Mouse (Mus musculus) myocyte (in vitro differentiated cells): ENCODE data around the gene Chst5.

Source experiments
- MAX ChIP-seq: IDR thresholded peaks from one replicate; pipeline ENCODE4 v1.6.1; 2011; ENCODE audit warnings: low read depth, mild to moderate bottlenecking, control low read depth
- MYOD1 ChIP-seq, 3 experiments: IDR thresholded peaks; one replicate each; pipeline ENCODE4 v1.6.1; 2011; ENCODE audit warnings: control low read depth in 2 of 3, low read depth in 2 of 3, mild to moderate bottlenecking in 2 of 3, moderate library complexity in 1 of 3; ENCODE audit not compliant: insufficient read length in 2 of 3, control insufficient read depth in 1 of 3
- MYOG ChIP-seq, 3 experiments: IDR thresholded peaks; one replicate each; pipeline ENCODE4 v1.6.1; 2011; ENCODE audit warnings: control low read depth in 2 of 3, low read depth in 2 of 3, mild to moderate bottlenecking in 2 of 3; ENCODE audit not compliant: insufficient read length in 2 of 3, control insufficient read depth in 1 of 3, insufficient read depth in 1 of 3
- POLR2A ChIP-seq: IDR thresholded peaks from one replicate; pipeline ENCODE4 v1.6.1; 2011; ENCODE audit warnings: low read depth, mild to moderate bottlenecking, control low read depth, moderate library complexity; ENCODE audit not compliant: insufficient read length
- REST ChIP-seq: IDR thresholded peaks from one replicate; pipeline ENCODE4 v1.6.1; 2011; ENCODE audit warnings: mild to moderate bottlenecking, control low read depth, moderate library complexity; ENCODE audit not compliant: insufficient read depth, insufficient read length

DNA sequence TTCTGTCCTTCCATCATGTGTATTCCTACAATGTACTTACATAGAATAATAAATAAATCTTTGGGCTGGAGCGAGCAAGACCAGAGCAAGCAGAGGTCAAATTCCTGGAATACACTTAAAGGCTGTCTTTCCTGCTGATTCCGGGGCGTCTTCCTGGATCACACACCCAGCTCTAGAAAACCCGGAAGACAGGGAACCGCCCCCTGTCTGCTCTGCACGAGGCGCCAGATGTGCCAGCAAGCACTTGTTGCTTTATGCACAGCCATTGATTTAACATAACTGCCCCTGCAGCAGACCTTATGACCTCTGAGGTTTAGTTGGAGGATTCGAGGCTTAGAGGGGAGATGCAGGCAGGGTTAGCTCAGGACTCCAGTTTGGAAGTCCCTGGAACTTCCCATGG, 18.3 kb downstream of the Chst5 start:
- no peak for TF ChIP-seq MAX
- no peak for TF ChIP-seq POLR2A
- no peak for TF ChIP-seq MYOG (IDR thresholded peaks at IDR 0.05; ENCODE audit: control insufficient read depth in 1 of 3, insufficient read depth in 1 of 3, insufficient read length in 2 of 3, low read depth in 2 of 3)
- no peak for TF ChIP-seq REST
- TF ChIP-seq MYOD1 (IDR thresholded peaks at IDR 0.05; ENCODE audit: control insufficient read depth in 1 of 3, insufficient read length in 2 of 3, low read depth in 2 of 3): no peak
